Mouse (Mus musculus): Measurements from ENCODE around the gene Morn5. TPM values are rescaled to one million over a fixed set of nuclear protein-coding genes. Genes with fewer than 3 reads are reported as not detected.

The Morn5 gene
- polyA plus RNA-seq, 1 experiment from 2014 or later, result 0.56 TPM

DNA sequence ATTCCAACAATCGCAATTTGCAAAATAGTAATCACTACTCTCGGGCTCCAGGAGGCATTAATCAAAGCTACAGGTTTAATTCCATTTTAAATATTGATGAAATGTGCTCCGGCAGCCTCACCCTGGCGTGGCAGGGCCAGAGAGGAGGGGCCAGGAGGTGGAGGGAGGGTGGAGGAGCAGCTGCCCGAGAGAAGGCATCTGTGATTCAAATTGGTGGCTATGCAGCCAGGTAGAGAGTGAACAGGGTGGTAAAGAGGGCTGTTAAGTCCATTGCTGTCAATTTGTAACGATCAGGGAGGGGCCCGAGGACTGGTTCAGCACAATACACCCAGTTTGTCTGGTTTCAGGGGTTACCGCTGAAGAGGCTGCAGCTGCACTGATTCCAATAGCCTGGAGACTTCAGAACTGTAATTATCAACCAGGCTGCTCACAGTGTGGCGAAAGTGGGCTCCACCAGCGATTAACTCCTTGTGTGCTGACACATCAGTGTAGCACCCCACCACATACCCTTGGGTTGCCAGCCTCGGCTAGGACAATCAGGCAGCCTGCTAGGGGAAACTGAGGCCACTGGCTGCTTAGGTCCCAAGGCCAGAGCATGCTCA is 28.0 kb downstream of the Morn5 start:
- Histone ChIP-seq H3K4me3 (no peak overlapping the region), H3K36me3 (replicated peaks) (no peaks in the 10 kb centered on the region), H3K9me3 (no peaks in the 10 kb centered on the region), H3K4me1 (peaks cover 20% of the 10 kb centered on the region), H3K27ac (no peak overlapping the region), H3K27me3 (ENCODE audit: poor library complexity, severe bottlenecking) (peaks cover 21% of the 10 kb centered on the region)
- 29% methylated on average over 11 of the region's 11 CpGs for WGBS
- DNase-seq (ENCODE audit: extremely low spot score, low spot score), result no peak

DNA sequence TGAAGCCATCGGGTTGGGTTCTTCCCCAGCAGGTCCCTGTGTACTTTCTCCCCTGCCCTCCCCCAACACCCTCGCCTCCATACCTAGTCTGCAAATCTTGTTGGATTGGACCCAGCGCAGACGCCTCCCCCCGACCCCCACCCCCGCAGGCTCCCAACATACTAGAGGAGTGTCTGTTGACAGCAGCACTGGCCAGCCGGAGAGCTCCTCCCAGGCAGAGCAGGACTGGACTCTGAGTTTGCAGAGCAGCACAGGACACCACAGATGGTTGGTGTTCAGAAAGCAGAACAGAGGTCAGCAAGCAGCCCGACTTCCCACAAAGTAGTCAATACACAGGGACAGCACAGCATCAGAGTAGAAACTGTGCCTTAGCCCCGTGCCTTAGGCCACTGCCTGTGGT is 32.2 kb downstream of the Morn5 start:
- peaks cover 20% of the 10 kb centered on the region for H3K4me1 ChIP-seq
- H3K27ac ChIP-seq, result no peak overlapping the region
- no peak overlapping the region for H3K4me3 ChIP-seq
- peaks cover 30% of the 10 kb centered on the region for H3K27me3 ChIP-seq (ENCODE audit: poor library complexity, severe bottlenecking)
- WGBS, result 31% methylated on average over 9 of the region's 9 CpGs
- H3K9me3 ChIP-seq, result no peaks in the 10 kb centered on the region
- H3K36me3 ChIP-seq (replicated peaks), result no peaks in the 10 kb centered on the region
- DNase-seq (ENCODE audit: extremely low spot score, low spot score), result no peak

DNA sequence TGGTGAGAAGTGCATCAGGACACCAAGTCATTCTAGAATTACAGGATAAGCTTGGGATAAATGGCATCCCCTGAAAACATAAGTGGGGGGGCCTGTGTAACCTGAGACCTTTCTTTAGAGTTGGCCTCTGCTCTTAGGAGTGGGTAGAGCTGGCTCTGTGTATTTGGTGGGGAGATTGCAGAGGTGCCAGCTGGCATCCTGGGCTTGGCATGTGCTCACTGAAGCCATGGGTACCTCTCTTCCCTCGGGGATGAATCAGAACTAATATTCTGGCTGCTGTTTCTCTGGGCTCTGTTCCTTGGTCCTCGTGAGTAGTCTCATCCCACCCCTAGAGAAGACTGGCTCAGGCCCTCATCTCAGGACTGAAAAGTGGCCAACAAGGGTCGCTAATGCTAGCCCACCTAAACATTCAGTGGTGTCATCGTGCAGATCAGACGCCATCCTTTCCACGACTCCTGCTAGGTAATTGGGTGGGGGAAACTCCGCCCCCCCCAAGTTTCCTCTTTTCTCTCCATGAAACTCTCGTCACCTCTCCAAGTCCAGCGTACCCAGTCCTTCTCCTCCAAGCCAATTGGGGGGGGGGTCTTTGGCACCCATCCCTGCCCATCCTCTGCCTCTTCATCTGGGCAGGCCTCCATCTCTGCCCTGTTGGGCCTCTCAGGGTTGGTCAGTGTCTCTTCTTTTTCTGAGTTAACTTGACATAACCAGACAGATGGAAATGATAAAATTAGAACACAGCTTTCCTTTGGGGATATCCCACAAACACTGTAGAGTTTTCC is 33.7 kb downstream of the Morn5 start:
- DNase-seq (ENCODE audit: extremely low spot score, low spot score), result no peak
- no peaks in the 10 kb centered on the region for H3K36me3 ChIP-seq (replicated peaks)
- H3K27ac ChIP-seq, result no peak overlapping the region
- H3K27me3 ChIP-seq (ENCODE audit: poor library complexity, severe bottlenecking), result peaks cover 32% of the 10 kb centered on the region
- WGBS, result 85% methylated on average over 9 of the region's 9 CpGs
- no peaks in the 10 kb centered on the region for H3K9me3 ChIP-seq
- H3K4me3 ChIP-seq, result no peak overlapping the region
- peaks cover 9% of the 10 kb centered on the region for H3K4me1 ChIP-seq

DNA sequence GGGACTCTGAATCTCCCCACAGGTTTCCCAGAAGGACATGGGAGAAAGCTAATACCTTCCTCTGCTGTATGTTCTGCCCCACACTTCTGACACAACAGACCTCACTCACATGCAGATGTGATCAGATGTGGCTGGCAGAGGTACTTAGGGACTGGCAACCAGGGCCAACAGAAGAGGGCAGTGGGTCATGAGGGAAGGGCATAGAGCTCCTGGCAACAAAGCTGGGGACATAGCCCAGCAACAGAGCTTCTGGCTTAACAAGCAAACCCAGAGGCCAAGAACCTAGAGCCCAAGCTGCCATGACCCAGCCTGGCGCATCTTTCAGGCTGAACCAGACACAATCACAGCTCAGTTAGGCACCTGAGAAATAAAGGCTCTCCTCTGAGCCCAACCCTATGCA is 35.8 kb downstream of the Morn5 start:
- Histone ChIP-seq H3K27ac (no peak overlapping the region), H3K27me3 (ENCODE audit: poor library complexity, severe bottlenecking) (peaks cover 49% of the 10 kb centered on the region), H3K4me1 (peaks cover 7% of the 10 kb centered on the region), H3K4me3 (no peak overlapping the region), H3K36me3 (replicated peaks) (no peaks in the 10 kb centered on the region), H3K9me3 (no peaks in the 10 kb centered on the region)
- DNase-seq (ENCODE audit: extremely low spot score, low spot score), result no peak
- WGBS, result 88% methylated on average over 1 of the region's 1 CpGs

DNA sequence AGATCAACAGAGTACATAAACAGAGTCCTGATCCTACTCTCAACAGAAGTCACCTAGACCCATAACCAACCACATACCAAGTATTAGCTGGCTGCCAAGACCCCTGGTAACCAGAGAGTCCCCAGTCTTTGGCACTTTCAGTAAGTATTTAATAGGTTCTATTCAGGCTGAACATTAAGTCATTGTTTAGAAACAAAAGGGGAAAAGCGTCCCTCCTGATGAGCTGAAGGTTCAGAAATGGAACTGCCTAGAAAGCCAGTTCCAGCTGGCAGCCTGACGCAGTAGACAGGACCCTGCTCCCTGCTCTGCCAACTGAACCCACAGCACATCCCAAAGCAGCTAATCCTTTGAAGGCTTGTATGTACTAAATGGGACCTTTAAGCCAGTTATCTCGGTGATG is 39.9 kb downstream of the Morn5 start:
- Histone ChIP-seq H3K27ac (no peak overlapping the region), H3K4me3 (no peak overlapping the region), H3K9me3 (no peaks in the 10 kb centered on the region), H3K36me3 (replicated peaks) (no peaks in the 10 kb centered on the region), H3K4me1 (peaks cover 24% of the 10 kb centered on the region), H3K27me3 (ENCODE audit: poor library complexity, severe bottlenecking) (peaks cover 87% of the 10 kb centered on the region)
- no peak for DNase-seq (ENCODE audit: extremely low spot score, low spot score)
- WGBS, result 49% methylated on average over 3 of the region's 3 CpGs

DNA sequence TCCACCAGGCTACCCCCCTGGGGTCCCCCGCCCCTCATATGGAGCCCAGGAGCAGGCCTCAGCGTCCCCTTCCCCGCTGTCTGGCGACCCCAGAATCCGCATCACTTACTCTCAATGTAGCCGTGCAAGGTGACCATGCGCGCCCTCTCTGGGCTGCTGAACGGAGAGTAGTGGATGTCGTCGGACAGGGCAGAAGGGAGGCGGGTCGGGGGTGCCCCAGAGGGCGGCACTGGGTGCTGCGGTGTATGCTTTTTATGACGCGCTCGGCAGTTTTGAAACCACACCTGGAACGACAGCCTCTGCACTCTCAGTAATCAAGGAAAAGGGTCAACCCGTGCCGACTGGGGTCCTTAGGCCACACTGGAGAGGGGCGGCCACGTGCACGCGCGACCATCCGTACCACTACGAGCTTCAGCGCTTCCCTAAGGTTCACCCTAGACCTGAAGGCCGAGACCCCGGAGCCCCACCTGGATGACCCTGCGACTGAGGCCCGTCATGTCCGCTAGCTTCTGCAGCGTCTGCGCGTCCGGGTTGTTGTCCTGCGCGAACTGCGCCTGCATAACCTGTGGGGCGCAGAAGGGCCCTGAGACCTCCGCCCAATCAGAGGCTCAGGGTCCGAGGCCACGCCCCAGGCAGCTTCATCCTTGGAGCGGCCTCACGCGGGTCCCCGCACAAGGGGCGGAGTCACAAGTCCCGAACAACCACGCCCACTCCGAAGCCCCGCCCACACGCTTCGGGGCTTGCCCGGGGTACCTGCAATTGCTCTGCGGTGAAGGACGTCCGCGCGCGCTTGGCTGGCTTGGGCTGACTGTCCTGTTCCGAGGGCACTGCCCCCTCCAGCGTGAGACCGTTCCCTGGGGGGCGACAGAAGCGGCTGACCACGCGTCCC is 41.8 kb downstream of the Morn5 start:
- H3K27ac ChIP-seq, result no peak overlapping the region
- peak; percentile 88 for DNase-seq (ENCODE audit: extremely low spot score, low spot score)
- H3K27me3 ChIP-seq (ENCODE audit: poor library complexity, severe bottlenecking), result peaks cover 100% of the 10 kb centered on the region
- WGBS, result under 1% methylated on average over 69 of the region's 70 CpGs
- H3K4me1 ChIP-seq, result peaks cover 24% of the 10 kb centered on the region
- no peaks in the 10 kb centered on the region for H3K9me3 ChIP-seq
- peak overlapping the region; percentile 57 for H3K4me3 ChIP-seq
- H3K36me3 ChIP-seq (replicated peaks), result no peaks in the 10 kb centered on the region

DNA sequence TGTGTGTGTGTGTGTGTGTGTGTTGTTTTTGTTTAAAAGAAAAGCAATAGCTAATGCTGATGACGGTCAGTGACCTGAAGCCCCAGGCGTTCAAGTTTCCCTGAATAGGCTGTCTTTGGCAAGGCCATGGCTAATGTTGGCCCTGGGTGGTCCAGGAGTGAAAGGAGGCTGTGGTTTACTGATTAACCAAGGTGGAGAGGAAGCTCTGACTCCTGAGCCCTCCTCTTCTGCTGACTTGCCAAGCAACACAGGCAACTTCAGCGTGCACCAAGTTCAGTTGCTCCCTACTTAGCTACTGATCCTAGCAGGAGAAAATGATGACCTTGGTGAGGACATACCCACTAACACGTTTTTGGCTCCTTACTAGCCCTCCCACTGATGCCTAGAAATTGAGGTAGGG is 43.5 kb downstream of the Morn5 start:
- Histone ChIP-seq H3K27me3 (ENCODE audit: poor library complexity, severe bottlenecking) (peaks cover 100% of the 10 kb centered on the region), H3K4me3 (no peak overlapping the region), H3K9me3 (no peaks in the 10 kb centered on the region), H3K36me3 (replicated peaks) (no peaks in the 10 kb centered on the region), H3K4me1 (peaks cover 24% of the 10 kb centered on the region), H3K27ac (no peak overlapping the region)
- whole genome bisulfite sequencing, result 3% methylated on average over 4 of the region's 4 CpGs
- DNase-seq (ENCODE audit: extremely low spot score, low spot score), result no peak

DNA sequence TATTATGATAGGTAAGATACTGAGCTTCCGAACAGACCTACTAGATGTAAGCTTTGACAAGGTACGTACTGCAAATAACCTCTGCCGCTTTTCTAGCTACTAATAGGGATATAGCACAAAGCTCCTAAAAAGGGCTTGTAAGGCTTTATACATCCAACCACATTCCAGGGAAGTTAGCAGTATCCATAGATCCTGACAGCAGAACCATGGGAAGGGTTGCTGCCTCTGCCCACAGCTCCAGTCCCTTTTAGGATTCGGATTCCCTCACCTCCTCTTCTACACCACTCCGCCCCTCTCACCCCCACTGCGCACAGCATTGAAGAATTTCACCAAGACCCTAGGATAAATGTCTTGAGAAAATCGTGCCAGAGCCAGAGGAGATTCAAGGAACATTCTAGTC is 44.0 kb downstream of the Morn5 start:
- Histone ChIP-seq H3K4me3 (no peak overlapping the region), H3K27me3 (ENCODE audit: poor library complexity, severe bottlenecking) (peaks cover 100% of the 10 kb centered on the region), H3K27ac (no peak overlapping the region), H3K9me3 (no peaks in the 10 kb centered on the region), H3K4me1 (peaks cover 24% of the 10 kb centered on the region), H3K36me3 (replicated peaks) (no peaks in the 10 kb centered on the region)
- WGBS, result 14% methylated on average over 7 of the region's 7 CpGs
- DNase-seq (ENCODE audit: extremely low spot score, low spot score), result no peak

DNA sequence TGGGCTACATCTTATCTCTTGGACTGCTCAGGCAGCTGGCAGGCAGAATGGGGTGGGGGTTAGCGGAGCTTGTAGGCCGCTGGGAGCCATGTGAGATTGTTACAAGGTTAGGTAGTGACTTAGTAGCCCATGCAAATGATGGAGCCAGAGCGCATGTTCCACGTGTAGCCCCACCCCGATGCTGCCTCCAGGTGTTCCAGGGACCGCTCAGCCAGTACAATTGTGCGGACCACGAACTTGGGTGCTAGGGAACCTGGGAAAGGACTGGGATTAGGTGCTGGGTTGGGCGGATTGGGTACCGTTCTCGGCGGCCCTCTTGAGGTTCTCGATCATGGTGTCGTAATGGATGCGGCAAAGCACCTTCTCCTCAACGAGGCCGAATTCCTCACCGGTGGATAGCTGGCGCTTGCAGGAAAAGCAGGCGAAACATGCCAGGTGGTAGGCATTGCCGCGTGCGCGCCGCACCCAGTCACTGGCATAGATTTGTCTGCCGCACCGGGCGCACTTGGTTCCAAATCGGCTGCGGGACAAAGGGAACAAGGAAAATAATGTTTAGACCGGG is 44.7 kb downstream of the Morn5 start:
- no peak overlapping the region for H3K4me3 ChIP-seq
- H3K27ac ChIP-seq, result no peak overlapping the region
- H3K9me3 ChIP-seq, result no peaks in the 10 kb centered on the region
- no peaks in the 10 kb centered on the region for H3K36me3 ChIP-seq (replicated peaks)
- H3K4me1 ChIP-seq, result peaks cover 24% of the 10 kb centered on the region
- no peak for DNase-seq (ENCODE audit: extremely low spot score, low spot score)
- peaks cover 100% of the 10 kb centered on the region for H3K27me3 ChIP-seq (ENCODE audit: poor library complexity, severe bottlenecking)
- WGBS, result 4% methylated on average over 31 of the region's 31 CpGs

DNA sequence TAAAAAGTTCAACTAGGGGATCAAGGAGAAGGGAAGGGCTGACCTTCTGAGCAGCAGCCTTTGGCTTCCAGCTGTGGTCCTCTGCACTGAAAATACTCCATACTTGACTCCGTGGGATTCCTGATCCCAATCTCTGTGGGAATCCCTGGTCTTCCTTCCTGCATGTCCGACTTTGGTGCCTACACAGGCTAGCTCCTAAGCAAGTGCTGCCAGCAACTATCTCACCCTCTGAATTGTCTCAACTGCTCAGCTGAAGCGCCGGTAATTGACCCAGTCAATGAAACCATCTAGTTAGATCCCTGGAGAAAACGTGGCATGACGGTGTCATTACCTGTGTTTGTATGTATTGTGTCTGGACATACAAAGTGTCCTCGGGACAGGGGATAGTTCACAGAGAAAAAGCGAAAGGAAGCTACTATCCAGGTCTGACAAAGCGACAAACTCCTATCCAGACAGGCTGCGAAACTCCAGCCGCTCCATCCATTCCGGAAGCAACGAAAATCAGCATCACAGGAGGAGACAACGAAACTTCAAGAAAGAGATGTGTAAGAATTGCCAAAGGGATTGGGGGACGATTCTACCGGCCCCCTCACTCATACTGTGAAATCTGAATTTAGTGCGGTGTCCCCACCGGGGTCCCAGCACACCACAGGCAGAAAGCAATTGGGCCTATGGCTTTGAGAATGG is 48.0 kb downstream of the Morn5 start:
- Histone ChIP-seq H3K4me1 (peaks cover 14% of the 10 kb centered on the region), H3K27me3 (ENCODE audit: poor library complexity, severe bottlenecking) (peaks cover 100% of the 10 kb centered on the region), H3K36me3 (replicated peaks) (no peaks in the 10 kb centered on the region), H3K27ac (no peak overlapping the region), H3K9me3 (no peaks in the 10 kb centered on the region), H3K4me3 (no peak overlapping the region)
- no peak for DNase-seq (ENCODE audit: extremely low spot score, low spot score)
- 2% methylated on average over 18 of the region's 18 CpGs for WGBS

DNA sequence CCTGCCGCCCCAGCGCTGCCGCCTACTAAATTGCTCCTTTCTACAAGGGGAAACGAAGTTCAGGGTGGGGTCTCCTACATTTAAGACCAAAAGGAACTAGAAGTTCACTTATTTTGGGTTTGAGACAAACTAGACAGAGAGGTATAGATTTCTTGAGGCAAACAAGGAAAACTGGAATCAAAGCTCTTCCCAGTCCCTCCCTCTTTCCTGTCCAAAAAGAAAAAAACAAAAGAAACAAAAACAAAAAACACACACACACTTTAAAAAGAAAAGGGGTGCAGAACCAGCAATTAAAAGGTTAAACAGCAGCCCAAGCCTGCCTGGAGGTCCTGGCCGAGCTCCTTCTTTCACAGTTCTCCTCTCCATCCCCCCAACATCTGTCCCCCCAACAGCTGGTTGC is 48.8 kb downstream of the Morn5 start:
- Histone ChIP-seq H3K27ac (no peak overlapping the region), H3K36me3 (replicated peaks) (no peaks in the 10 kb centered on the region), H3K27me3 (ENCODE audit: poor library complexity, severe bottlenecking) (peaks cover 100% of the 10 kb centered on the region), H3K4me1 (peaks cover 21% of the 10 kb centered on the region), H3K9me3 (no peaks in the 10 kb centered on the region), H3K4me3 (no peak overlapping the region)
- 1% methylated on average over 5 of the region's 5 CpGs for WGBS
- no peak for DNase-seq (ENCODE audit: extremely low spot score, low spot score)

DNA sequence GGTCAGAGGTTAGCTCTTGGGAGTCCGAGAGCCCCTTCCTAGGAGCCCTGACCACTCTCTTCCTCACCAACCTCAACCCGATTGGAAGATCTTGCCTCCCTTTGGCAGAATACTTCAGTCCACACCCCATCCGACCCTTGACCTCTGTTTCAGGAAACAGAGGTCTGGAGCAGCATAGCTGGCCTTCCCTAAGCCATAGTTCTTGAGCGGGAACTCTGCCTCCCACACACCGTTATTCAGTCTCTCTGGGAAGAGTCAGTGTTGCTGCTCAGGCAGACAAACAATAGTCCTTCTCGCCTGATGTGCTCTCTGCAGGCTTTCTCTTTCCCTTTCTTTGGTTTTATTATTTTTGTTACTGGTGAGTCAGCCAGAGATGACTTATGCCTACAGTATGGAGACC is 50.5 kb downstream of the Morn5 start:
- no peaks in the 10 kb centered on the region for H3K9me3 ChIP-seq
- no peak for DNase-seq (ENCODE audit: extremely low spot score, low spot score)
- 4% methylated on average over 6 of the region's 6 CpGs for WGBS
- peaks cover 100% of the 10 kb centered on the region for H3K27me3 ChIP-seq (ENCODE audit: poor library complexity, severe bottlenecking)
- H3K36me3 ChIP-seq (replicated peaks), result no peaks in the 10 kb centered on the region
- peaks cover 33% of the 10 kb centered on the region for H3K4me1 ChIP-seq
- no peak overlapping the region for H3K4me3 ChIP-seq
- H3K27ac ChIP-seq, result no peak overlapping the region
